ENCODE assay signal across 8 mouse cellular contexts in genomic region chr2:91944170-91944950, GRCm38 (mm10). TPM values are rescaled to one million over a fixed set of nuclear protein-coding genes. Genes with fewer than 3 reads are reported as not detected.
DNase-seq lines count a peak whose midpoint lies in the region; ATAC-seq lines count a peak whose summit lies in the region.

No protein-coding gene starts in this region.

- WGBS in liver, embryonic 11.5 days: 39% methylated on average over 13 of the region's 13 CpGs

- H3K27ac ChIP-seq in liver, embryonic 11.5 days (ENCODE audit: low read depth, low read length): peak overlapping the region; percentile 42; the same call in 1 of the 2 replicates

- peak overlapping the region; percentile 35; the same call in 1 of the 2 replicates for H3K4me2 ChIP-seq in liver, embryonic 11.5 days

- peak overlapping the region; percentile 38; the same call in 1 of the 2 replicates for H3K9ac ChIP-seq in liver, embryonic 11.5 days (ENCODE audit: low read depth, low read length)

- DNase-seq in urinary bladder, adult 2 months (ENCODE audit: low spot score): peak; percentile 67
- no peak for DNase-seq in urinary bladder, postnatal 10 days (ENCODE audit: low spot score)
- peak; percentile 81 for DNase-seq in embryo, embryonic 11 days
- DNase-seq in kidney, adult 11 months: peak; percentile 60
- DNase-seq in liver, embryonic 11.5 days (ENCODE audit: low spot score): peak; percentile 83
- DNase-seq in spleen, postnatal 36 days (ENCODE audit: low spot score in 2 of 2): peak; percentile 70 to 72

- no peaks in the 10 kb centered on the region for H3K9me3 ChIP-seq in liver, embryonic 11.5 days (ENCODE audit: control insufficient read depth, low read length)

- H3K4me3 ChIP-seq in liver, embryonic 11.5 days (ENCODE audit: low read depth, low read length): no peak overlapping the region

- no peaks in the 10 kb centered on the region for H3K27me3 ChIP-seq in liver, embryonic 11.5 days (replicated peaks; ENCODE audit: control insufficient read depth, insufficient read depth, low read length)

- ATAC-seq in granulocyte monocyte progenitor cell, adult 5-6 weeks (replicated peaks; ENCODE audit: poor library complexity, severe bottlenecking): peak; percentile 65
- ATAC-seq in liver, embryonic 11.5 days (replicated peaks; ENCODE audit: low FRiP score): peak; percentile 49
- peak; percentile 55 for ATAC-seq in monocyte, adult 5-6 weeks (replicated peaks; ENCODE audit: insufficient number of reproducible peaks, low FRiP score, low TSS enrichment, poor library complexity, severe bottlenecking)

- peaks cover 50% of the 10 kb centered on the region for H3K4me1 ChIP-seq in liver, embryonic 11.5 days (replicated peaks; ENCODE audit: control insufficient read depth, insufficient read depth, low read length)

- peaks cover 36% of the 10 kb centered on the region for H3K36me3 ChIP-seq in liver, embryonic 11.5 days (ENCODE audit: control insufficient read depth, insufficient read depth, low read length)

RNA-seq across cellular contexts. Expression of gene Gm9821, which starts 1.1 kb away (rescaled TPM):
- polyA plus RNA-seq in urinary bladder, adult 2 months (2012; rRNA removed): 0.03 TPM in 1 of 2 replicates, not detected in the other
- total RNA-seq in granulocyte monocyte progenitor cell, adult 5-6 weeks (2014; fragmentation: Nextera tagmentation): not detected in 2 replicates
- total RNA-seq in granulocyte monocyte progenitor cell, adult 5-6 weeks (2017): 0.21 TPM in 1 of 2 replicates, not detected in the other
- polyA plus RNA-seq in liver, embryonic 11.5 days (2014; fragmentation: Nextera tagmentation; extraction: Ambion mirVana): 3.7 and 4.8 TPM in 2 replicates
- total RNA-seq in monocyte, adult 5-6 weeks (2017): 0.29 to 0.97 TPM (median 0.32 TPM) in 3 replicates

RNA-seq across cellular contexts. Expression of gene Mdk, which starts 12.3 kb away (rescaled TPM):
- polyA plus RNA-seq in urinary bladder, adult 2 months (2012; rRNA removed): 34.7 and 37.5 TPM in 2 replicates
- 1.3 and 4.1 TPM in 2 replicates for total RNA-seq in granulocyte monocyte progenitor cell, adult 5-6 weeks (2014; fragmentation: Nextera tagmentation)
- not detected in 2 replicates for total RNA-seq in granulocyte monocyte progenitor cell, adult 5-6 weeks (2017)
- 461 and 501 TPM in 2 replicates for polyA plus RNA-seq in liver, embryonic 11.5 days (2014; fragmentation: Nextera tagmentation; extraction: Ambion mirVana)
- 10.2 TPM in 1 of 3 replicates, not detected in the others for total RNA-seq in monocyte, adult 5-6 weeks (2017)

RNA-seq across cellular contexts. Expression of gene Chrm4, which starts 17.3 kb away (rescaled TPM):
- 0.06 and 0.11 TPM in 2 replicates for polyA plus RNA-seq in urinary bladder, adult 2 months (2012; rRNA removed)
- not detected in 2 replicates for total RNA-seq in granulocyte monocyte progenitor cell, adult 5-6 weeks (2014; fragmentation: Nextera tagmentation)
- total RNA-seq in granulocyte monocyte progenitor cell, adult 5-6 weeks (2017): 0.26 TPM in 1 of 2 replicates, not detected in the other
- 0.34 and 0.36 TPM in 2 replicates for polyA plus RNA-seq in liver, embryonic 11.5 days (2014; fragmentation: Nextera tagmentation; extraction: Ambion mirVana)
- total RNA-seq in monocyte, adult 5-6 weeks (2017): 0.29 TPM in 1 of 3 replicates, not detected in the others

RNA-seq across cellular contexts. Expression of gene Dgkz, which starts 31.3 kb away (rescaled TPM):
- polyA plus RNA-seq in urinary bladder, adult 2 months (2012; rRNA removed): 135 and 148 TPM in 2 replicates
- total RNA-seq in granulocyte monocyte progenitor cell, adult 5-6 weeks (2014; fragmentation: Nextera tagmentation): 115 and 135 TPM in 2 replicates
- 75.7 and 89.4 TPM in 2 replicates for total RNA-seq in granulocyte monocyte progenitor cell, adult 5-6 weeks (2017)
- 81.4 and 85.9 TPM in 2 replicates for polyA plus RNA-seq in liver, embryonic 11.5 days (2014; fragmentation: Nextera tagmentation; extraction: Ambion mirVana)
- 83.0 to 148 TPM (median 110 TPM) in 3 replicates for total RNA-seq in monocyte, adult 5-6 weeks (2017)
